Mouse (Mus musculus): Measurements from ENCODE around the gene Kdm2a.

The Kdm2a gene

GRCm38 (mm10) chr19:4298322-4299121 lies 99.6 kb downstream of the Kdm2a start:
- DNase-seq, result no peak

DNA sequence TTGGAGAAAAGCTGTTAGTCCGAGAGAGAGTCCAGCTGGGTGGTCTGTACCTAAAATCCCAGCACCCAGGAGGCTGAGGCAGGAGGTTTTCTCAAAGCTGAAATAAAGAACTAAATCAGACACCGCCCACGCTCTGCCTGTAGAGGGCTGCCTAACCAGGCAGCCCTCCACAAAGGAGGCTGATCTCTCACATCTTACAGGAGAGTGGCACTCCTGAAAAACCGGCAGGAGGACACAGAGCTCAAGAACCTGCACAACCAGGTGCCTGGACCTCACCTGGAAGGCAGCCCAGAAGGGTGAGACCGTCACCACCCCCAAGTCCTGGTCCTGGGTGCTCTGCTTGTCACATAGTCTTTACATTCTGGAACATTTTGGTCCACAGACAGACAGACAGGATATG lies 100.2 kb downstream of the Kdm2a start:
- DNase-seq, result no peak

DNA sequence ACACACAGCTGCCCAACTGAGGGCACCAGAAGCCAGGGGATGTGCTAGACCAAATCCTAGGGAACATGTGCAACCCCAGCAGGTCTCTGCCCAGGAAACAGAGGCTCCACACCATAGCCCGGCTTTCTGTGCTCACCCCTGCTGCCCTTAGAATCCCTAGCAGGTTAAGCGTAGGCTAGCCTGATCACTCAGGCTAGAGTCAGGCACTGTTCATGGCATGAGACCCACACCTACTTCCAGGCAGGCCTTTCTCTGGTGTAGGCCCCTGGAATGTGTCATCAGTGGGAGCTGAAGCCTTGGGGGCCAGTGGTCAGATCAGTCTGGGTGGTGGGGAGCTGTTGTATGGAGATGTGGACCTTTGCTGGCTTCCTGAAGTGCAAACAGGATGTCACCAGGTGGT lies 101.5 kb downstream of the Kdm2a start:
- no peak for DNase-seq

DNA sequence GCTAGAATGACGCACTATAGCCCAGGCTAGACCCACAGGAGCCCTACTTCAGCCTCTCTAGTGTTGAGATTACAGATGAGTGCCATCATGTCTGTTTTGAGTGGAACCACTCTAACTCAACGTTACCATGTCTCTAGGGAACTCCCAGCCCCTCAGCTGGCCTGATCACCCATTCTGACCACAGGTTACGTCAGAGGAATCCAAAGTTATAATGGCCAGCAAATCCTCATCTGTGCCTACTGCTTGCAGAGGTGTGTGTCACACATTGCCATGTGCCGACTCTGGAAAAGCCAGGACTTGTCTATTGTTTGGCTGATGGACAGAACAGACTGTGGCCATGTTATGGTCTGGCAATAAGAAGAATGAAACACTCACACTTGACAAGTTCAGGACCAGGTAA lies 102.7 kb downstream of the Kdm2a start:
- DNase-seq, result no peak

GRCm38 (mm10) chr19:4294381-4295097 lies 103.5 kb downstream of the Kdm2a start:
- DNase-seq, result no peak

DNA sequence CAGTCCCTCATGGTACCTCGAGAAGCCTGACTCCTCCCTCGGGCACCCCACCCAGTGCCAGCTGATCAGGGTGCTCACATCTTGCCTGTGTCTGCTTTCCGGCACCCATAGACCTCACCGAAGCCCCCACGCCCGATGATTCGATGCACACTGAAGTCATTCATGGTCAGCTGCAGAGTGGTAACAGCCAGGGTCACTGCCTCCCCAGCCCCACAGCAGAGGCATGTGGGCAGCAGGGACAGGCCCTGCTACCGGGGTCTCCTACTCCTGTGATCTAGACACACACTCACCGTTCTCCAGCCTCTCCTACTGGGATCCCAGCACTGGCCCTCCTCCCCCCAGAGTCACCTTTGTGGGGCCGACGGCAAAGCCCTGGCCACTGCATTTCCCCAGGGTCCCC lies 106.9 kb downstream of the Kdm2a start:
- no peak for DNase-seq

GRCm38 (mm10) chr19:4290749-4291148 lies 107.3 kb downstream of the Kdm2a start:
- no peak for DNase-seq

- DNase-seq, result no peak
These were observed 114.4 kb downstream of the Kdm2a start for GRCm38 (mm10) chr19:4283653-4284052.

DNA sequence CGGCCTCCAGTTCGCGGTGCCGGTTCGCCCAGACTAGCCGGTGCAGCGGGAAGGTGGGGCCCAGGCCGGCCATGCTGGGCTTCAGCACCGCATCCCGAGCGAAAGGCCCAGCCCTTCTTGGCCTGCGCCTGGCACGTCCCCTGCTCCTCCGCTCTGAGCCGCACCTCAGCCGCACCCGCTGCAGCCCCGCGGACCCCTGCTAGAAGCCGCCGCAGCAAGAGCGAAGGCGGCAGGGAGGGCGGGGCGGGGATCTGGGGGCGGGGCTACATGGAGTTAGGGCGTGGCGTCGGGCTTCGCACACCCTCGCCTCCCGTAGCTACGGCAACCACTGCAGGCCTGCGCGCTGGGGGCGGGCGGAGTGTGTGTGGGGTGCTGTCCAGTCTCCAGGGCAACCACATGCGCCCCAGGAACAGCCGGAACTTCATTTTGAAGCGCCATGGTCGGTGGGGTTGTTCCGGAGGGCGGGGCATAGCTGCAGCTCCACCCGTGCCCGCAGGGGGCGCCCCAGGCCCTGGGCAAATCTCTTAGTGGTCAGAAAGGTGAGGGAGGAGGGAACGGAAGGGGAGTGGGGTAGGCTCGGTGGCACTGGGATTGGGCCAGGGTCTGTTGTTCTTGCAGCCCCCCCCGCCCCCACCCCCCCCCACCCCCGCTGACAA lies 115.1 kb downstream of the Kdm2a start, which contains the start of gene Ankrd13d:
TSS of gene Ankrd13d (minus strand) at position 240 of the 656 bp plus-strand sequence.
- peak; percentile 89 for DNase-seq

DNA sequence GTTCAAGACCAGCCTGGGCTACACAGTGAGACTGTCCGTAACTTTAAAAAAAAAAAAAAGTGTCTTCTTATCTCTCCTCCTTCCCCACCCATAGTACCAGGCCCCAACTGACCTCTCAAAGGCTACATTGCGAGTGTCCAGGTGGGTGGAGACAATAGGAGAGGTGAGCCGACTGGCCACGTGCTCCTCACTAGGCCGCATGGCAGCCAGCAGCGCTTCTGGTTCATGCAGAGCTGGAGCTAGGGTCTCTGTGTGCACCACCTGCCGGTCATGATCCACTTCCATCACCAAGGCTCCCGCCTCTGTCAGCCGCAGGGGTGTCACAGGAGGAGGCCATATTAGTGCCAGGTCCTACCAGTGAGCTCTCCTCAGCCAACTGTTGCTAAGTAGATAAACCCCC lies 117.7 kb downstream of the Kdm2a start:
- no peak for DNase-seq

DNA sequence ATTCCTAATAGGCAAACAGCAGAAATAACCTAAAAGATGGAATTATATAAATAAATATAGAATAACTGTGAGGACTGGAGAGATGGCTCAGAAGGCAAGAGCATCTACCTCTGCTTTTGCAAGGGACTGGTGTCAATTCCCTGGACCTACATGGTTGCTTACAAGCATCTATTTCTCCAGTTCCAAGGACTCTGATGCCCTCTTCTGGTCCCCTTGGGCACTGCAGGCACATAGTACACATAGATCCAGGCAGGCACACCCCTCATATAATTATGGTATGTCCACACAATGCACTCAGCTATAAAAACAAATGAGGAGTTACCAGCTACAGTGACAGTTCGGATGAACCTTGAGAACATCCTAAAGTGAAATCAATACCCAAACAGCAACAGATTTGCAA lies 118.6 kb downstream of the Kdm2a start:
- no peak for DNase-seq

DNA sequence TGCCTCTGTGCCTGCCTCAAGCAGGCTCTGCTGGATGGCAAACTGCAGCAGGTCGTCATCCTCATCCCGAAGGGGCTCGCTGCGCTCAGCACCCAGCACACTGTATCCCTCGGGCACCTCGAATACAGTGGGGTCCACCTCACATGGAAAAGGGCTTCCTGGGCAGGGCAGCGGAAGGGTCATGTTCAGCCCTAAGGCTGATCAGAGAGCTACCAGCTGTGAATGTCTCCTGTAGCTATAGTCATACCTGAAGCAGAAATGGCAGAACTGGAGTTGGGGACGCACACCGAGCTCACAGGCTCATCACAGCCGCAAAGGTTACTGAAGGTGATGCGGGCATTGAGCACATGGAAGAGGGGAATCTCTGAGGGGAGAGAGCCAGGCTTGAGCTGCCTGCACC lies 127.1 kb downstream of the Kdm2a start:
- DNase-seq, result peak; percentile 24

DNA sequence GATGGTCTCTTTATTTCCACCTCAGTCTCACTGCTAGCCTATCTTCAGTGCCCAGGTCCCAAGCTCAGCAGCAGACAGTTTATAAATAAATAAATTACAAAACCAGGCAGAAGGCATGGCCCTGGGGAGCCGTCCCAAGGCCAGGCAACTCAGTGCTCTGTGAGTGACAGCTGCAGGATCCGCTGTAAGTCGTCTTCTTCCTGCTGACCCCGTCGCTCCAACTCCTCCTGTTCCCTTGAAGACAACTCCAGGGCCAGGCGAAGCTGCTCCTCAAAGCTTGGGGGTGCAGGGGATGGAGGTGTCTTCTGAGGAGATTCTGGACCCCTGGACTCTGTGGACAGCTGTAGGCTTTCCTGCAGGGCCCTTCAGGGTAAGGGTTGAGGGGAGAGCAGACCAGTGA lies 127.9 kb downstream of the Kdm2a start:
- peak; percentile 48 for DNase-seq

GRCm38 (mm10) chr19:4268566-4269361 lies 129.3 kb downstream of the Kdm2a start, which contains the start of gene Ssh3:
TSS of gene Ssh3 (minus strand) at chr19:4269180.
- DNase-seq, result peak; percentile 88

GRCm38 (mm10) chr19:4265956-4266355 lies 132.1 kb downstream of the Kdm2a start:
- peak; percentile 15 for DNase-seq
